Mouse (Mus musculus): ENCODE results near the gene Ngdn. TPM values are rescaled to one million over a fixed set of nuclear protein-coding genes. Genes with fewer than 3 reads are reported as not detected.
"Not testable (repeated sequence)": the region's sequence is repeated elsewhere in the genome, so short reads cannot be mapped to it uniquely, and the experiment has no call there.

The Ngdn gene
- polyA plus RNA-seq (2014; fragmentation: Nextera tagmentation; extraction: Ambion mirVana): 85.0 and 85.9 TPM in 2 replicates

- H3K27ac ChIP-seq (ENCODE audit: low read depth, low read length): peak within 1 kb of the TSS; percentile 83
- H3K4me2 ChIP-seq: peak within 1 kb of the TSS; percentile 79
- DNase-seq (ENCODE audit: low spot score, missing footprints) (peak; percentile 100), ATAC-seq (ENCODE audit: low FRiP score) (peak; percentile 96)
- H3K9ac ChIP-seq (ENCODE audit: low read length): peak within 1 kb of the TSS; percentile 88
- peak within 1 kb of the TSS; percentile 82 for H3K4me3 ChIP-seq (ENCODE audit: low read depth, low read length)
- H3K36me3 ChIP-seq (ENCODE audit: control insufficient read depth, insufficient read depth, low read length): peaks cover 3% of the 10 kb centered on the region; the same call in 1 of the 2 replicates
- H3K4me1 ChIP-seq (ENCODE audit: control insufficient read depth, insufficient read depth, low read length): peaks cover 2% of the 10 kb centered on the region; the same call in 1 of the 2 replicates
- H3K27me3 ChIP-seq (ENCODE audit: control insufficient read depth, insufficient read depth, low read length): no peaks in the 10 kb centered on the region
- no peaks in the 10 kb centered on the region for H3K9me3 ChIP-seq (ENCODE audit: control insufficient read depth, low read length)
- WGBS: under 1% methylated on average over 36 of the region's 36 CpGs
These were observed at the start of gene Ngdn for GRCm38 (mm10) chr14:55014991-55015766. Ngdn (plus strand) TSS chr14:55015454.

DNA sequence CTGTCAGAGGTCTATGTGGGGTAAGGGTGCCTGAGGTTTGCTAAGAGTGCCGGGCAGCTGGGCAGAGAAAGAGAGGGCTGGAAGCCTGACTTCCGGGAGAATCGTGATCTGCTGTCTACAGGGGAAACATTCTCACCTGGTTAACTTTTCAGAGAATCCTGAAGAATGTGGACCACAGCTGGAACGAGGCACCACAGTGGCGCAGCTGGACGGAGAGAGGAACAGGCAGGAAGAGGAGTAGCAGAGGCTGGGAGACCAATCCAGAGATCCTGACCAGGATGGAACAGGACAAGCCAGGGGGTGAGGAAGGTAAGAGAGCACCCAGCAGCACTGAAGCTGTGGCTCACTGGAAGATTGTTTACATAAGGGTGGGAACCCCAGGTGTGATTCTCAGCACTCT, 49.6 kb upstream of the Ngdn start:
- Histone ChIP-seq H3K27me3 (ENCODE audit: control insufficient read depth, insufficient read depth, low read length) (no peaks in the 10 kb centered on the region), H3K9me3 (ENCODE audit: control insufficient read depth, low read length) (no peaks in the 10 kb centered on the region), H3K4me2 (no peak overlapping the region), H3K9ac (ENCODE audit: low read length) (no peak overlapping the region), H3K27ac (ENCODE audit: low read depth, low read length) (no peak overlapping the region), H3K36me3 (ENCODE audit: control insufficient read depth, insufficient read depth, low read length) (no peaks in the 10 kb centered on the region), H3K4me3 (ENCODE audit: low read depth, low read length) (no peak overlapping the region), H3K4me1 (ENCODE audit: control insufficient read depth, insufficient read depth, low read length) (no peaks in the 10 kb centered on the region)
- DNase-seq (ENCODE audit: low spot score, missing footprints): no peak
- no peak for ATAC-seq (ENCODE audit: low FRiP score)
- 79% methylated on average over 6 of the region's 6 CpGs for WGBS

DNA sequence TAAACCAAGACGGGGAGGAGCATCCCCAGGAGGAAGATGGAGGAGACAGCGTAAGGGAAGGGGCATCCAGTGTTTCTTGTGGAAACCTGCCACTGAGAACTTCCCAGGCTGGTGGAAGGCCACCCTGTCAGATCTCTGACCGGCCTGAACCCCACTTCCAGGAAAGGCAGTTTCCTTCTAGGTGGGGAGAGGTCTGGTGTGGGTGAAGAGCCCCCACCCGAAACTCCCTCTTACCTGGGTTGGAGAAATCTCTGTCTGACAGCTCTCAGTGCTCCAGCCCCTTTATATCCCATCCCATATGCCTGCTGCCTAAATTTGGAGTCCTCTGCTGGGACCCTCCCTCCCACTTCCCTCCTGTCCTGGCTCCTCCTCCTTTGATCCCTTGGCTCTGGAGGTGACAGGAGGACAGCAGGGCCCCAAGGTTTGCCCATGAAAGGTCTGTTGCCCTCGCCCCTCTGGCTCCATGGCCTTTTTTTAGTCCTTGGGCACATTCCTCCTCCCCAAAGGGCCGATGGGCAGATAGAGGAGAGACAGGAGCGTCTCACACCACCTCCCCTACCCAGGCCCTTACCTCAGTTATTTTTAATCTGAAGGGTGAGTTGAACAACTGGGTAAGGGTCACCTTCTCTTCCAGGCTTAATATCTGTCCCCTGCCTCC, 48.8 kb upstream of the Ngdn start, which contains the start of gene Myh6:
Gene Myh6, minus strand, starts transcription at position 608 of the 658 bp plus-strand sequence.
- Histone ChIP-seq H3K9ac (ENCODE audit: low read length) (no peak within 1 kb of the TSS), H3K4me3 (ENCODE audit: low read depth, low read length) (no peak within 1 kb of the TSS), H3K36me3 (ENCODE audit: control insufficient read depth, insufficient read depth, low read length) (no peaks in the 10 kb centered on the region), H3K9me3 (ENCODE audit: control insufficient read depth, low read length) (no peaks in the 10 kb centered on the region), H3K4me2 (no peak within 1 kb of the TSS), H3K27ac (ENCODE audit: low read depth, low read length) (no peak within 1 kb of the TSS), H3K4me1 (ENCODE audit: control insufficient read depth, insufficient read depth, low read length) (no peaks in the 10 kb centered on the region), H3K27me3 (ENCODE audit: control insufficient read depth, insufficient read depth, low read length) (no peaks in the 10 kb centered on the region)
- DNase-seq (ENCODE audit: low spot score, missing footprints) (no peak), ATAC-seq (ENCODE audit: low FRiP score) (no peak)
- WGBS: 78% methylated on average over 7 of the region's 7 CpGs

DNA sequence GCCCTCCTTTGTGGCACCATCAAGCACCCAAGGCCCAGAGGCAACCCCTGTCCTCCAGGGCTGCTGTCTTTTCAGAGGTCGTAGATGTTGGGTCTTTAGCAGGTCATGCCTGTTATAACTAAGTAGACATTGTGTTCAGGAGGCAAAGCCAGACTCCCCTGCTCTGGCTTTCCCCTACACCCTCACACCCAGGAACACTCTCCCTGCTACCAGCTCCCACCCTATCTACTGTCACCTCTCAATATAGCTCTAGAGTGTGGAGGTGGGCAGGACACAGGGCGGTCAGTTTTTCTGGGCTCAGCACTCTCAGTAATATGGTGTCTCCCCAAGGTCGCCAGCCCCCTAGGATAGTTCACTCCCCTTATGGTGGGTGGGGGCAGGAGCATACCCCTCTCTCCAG, 47.4 kb upstream of the Ngdn start:
- no peaks in the 10 kb centered on the region for H3K27me3 ChIP-seq (ENCODE audit: control insufficient read depth, insufficient read depth, low read length)
- WGBS: 86% methylated on average over 3 of the region's 3 CpGs
- no peak overlapping the region for H3K9ac ChIP-seq (ENCODE audit: low read length)
- ATAC-seq (ENCODE audit: low FRiP score) (no peak), DNase-seq (ENCODE audit: low spot score, missing footprints) (no peak)
- H3K4me3 ChIP-seq (ENCODE audit: low read depth, low read length): no peak overlapping the region
- no peaks in the 10 kb centered on the region for H3K4me1 ChIP-seq (ENCODE audit: control insufficient read depth, insufficient read depth, low read length)
- no peak overlapping the region for H3K4me2 ChIP-seq
- H3K36me3 ChIP-seq (ENCODE audit: control insufficient read depth, insufficient read depth, low read length): no peaks in the 10 kb centered on the region
- no peak overlapping the region for H3K27ac ChIP-seq (ENCODE audit: low read depth, low read length)
- no peaks in the 10 kb centered on the region for H3K9me3 ChIP-seq (ENCODE audit: control insufficient read depth, low read length)

GRCm38 (mm10) chr14:54968344-54968743, 46.9 kb upstream of the Ngdn start:
- no peaks in the 10 kb centered on the region for H3K27me3 ChIP-seq (ENCODE audit: control insufficient read depth, insufficient read depth, low read length)
- no peak for ATAC-seq (ENCODE audit: low FRiP score)
- H3K4me2 ChIP-seq: no peak overlapping the region
- no peak overlapping the region for H3K27ac ChIP-seq (ENCODE audit: low read depth, low read length)
- H3K9me3 ChIP-seq (ENCODE audit: control insufficient read depth, low read length): no peaks in the 10 kb centered on the region
- no peak for DNase-seq (ENCODE audit: low spot score, missing footprints)
- H3K36me3 ChIP-seq (ENCODE audit: control insufficient read depth, insufficient read depth, low read length): no peaks in the 10 kb centered on the region
- no peak overlapping the region for H3K9ac ChIP-seq (ENCODE audit: low read length)
- no peak overlapping the region for H3K4me3 ChIP-seq (ENCODE audit: low read depth, low read length)
- no peaks in the 10 kb centered on the region for H3K4me1 ChIP-seq (ENCODE audit: control insufficient read depth, insufficient read depth, low read length)

DNA sequence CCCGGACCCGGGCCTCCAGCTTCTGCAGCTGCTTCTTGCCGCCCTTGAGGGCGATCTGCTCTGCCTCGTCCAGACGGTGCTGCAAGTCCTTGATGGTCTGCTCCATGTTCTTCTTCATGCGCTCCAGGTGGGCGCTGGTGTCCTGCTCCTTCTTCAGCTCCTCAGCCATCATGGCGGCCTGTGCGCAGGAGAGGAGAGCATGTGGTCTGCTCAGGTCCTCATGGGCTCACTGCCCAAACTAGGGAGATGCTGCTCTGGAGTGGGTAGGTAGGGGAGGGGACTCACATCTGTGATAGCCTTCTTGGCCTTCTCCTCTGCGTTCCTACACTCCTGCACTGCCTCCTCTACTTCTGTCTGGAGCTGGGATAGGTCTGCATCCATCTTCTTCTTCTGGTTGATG, 42.5 kb upstream of the Ngdn start:
- H3K4me2 ChIP-seq; H3K9ac ChIP-seq (ENCODE audit: low read length); H3K4me1 ChIP-seq (ENCODE audit: control insufficient read depth, insufficient read depth, low read length); ATAC-seq (ENCODE audit: low FRiP score); H3K9me3 ChIP-seq (ENCODE audit: control insufficient read depth, low read length); DNase-seq (ENCODE audit: low spot score, missing footprints); H3K27me3 ChIP-seq (ENCODE audit: control insufficient read depth, insufficient read depth, low read length); H3K36me3 ChIP-seq (ENCODE audit: control insufficient read depth, insufficient read depth, low read length); H3K27ac ChIP-seq (ENCODE audit: low read depth, low read length); H3K4me3 ChIP-seq (ENCODE audit: low read depth, low read length): not testable (repeated sequence)
- WGBS: 91% methylated on average over 7 of the region's 11 CpGs

DNA sequence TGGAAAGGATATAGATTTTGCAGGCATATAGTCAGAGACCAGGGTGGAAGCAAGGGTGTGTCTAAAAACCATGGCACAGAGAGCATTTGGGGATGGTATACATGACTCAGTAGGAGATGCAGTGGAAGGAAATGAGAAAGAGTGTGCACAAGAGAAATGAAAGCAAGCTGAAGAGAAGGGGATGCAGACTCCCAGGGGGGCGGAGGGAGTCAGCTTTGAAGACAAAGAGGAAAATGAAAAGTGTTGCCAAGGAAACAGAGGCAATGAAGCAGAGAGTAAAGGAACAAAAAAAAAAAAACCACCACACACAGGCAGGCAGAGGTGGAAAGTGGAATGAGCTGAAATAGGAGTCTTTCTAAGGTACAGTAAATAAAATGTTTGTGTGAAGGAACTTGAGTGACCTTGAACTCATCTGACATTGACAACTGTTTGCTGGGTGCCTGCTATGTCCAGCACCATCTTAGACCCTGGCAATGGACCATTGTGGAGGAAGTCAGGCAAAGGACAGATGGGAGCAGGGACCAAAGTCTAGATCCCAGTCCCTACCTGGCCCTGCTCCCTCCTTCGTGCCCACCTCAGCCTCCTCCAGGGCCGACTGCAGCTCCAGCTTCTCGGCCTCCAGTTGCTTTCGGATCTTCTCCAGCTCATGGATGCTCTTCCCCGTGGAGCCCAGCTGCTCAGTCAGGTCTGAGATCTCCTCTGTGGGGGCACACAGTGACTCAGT, 41.0 kb upstream of the Ngdn start:
- no peak overlapping the region for H3K4me2 ChIP-seq
- no peaks in the 10 kb centered on the region for H3K27me3 ChIP-seq (ENCODE audit: control insufficient read depth, insufficient read depth, low read length)
- DNase-seq (ENCODE audit: low spot score, missing footprints) (peak; percentile 81), ATAC-seq (ENCODE audit: low FRiP score) (no peak)
- H3K36me3 ChIP-seq (ENCODE audit: control insufficient read depth, insufficient read depth, low read length): no peaks in the 10 kb centered on the region
- WGBS: 74% methylated on average over 6 of the region's 6 CpGs
- H3K27ac ChIP-seq (ENCODE audit: low read depth, low read length): no peak overlapping the region
- no peak overlapping the region for H3K9ac ChIP-seq (ENCODE audit: low read length)
- H3K9me3 ChIP-seq (ENCODE audit: control insufficient read depth, low read length): no peaks in the 10 kb centered on the region
- peaks cover 8% of the 10 kb centered on the region for H3K4me1 ChIP-seq (ENCODE audit: control insufficient read depth, insufficient read depth, low read length)
- no peak overlapping the region for H3K4me3 ChIP-seq (ENCODE audit: low read depth, low read length)

DNA sequence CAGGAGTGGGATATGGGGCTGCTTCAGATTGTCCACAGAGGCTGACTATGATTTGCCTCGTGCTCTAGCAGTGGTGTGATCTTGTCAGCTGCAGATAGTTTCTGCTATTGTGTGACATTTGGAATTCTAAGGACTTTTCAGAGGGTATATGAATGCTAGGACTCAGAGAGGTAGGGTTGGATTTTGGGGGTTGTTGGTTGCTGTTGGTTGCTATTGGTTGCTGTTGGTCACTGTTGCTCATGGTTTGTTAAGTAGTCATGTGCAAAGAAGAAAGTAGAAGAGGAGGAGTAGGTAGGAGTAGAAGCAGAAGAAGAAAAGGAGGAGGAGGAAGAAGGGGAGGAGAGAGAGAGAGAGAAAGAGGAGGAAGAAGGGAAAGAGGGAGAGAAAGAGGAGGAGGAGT, 38.6 kb upstream of the Ngdn start, which contains the start of gene Gm17428:
Gene Gm17428, plus strand, starts transcription at position 301 of the 400 bp plus-strand sequence.
- no peak within 1 kb of the TSS for H3K9ac ChIP-seq (ENCODE audit: low read length)
- no peak within 1 kb of the TSS for H3K4me2 ChIP-seq
- H3K27ac ChIP-seq (ENCODE audit: low read depth, low read length): no peak within 1 kb of the TSS
- no peak within 1 kb of the TSS for H3K4me3 ChIP-seq (ENCODE audit: low read depth, low read length)
- WGBS: 76% methylated on average over 1 of the region's 1 CpGs
- H3K27me3 ChIP-seq (ENCODE audit: control insufficient read depth, insufficient read depth, low read length): no peaks in the 10 kb centered on the region
- H3K9me3 ChIP-seq (ENCODE audit: control insufficient read depth, low read length): no peaks in the 10 kb centered on the region
- no peak for ATAC-seq (ENCODE audit: low FRiP score)
- H3K36me3 ChIP-seq (ENCODE audit: control insufficient read depth, insufficient read depth, low read length): no peaks in the 10 kb centered on the region
- no peak for DNase-seq (ENCODE audit: low spot score, missing footprints)
- peaks cover 8% of the 10 kb centered on the region for H3K4me1 ChIP-seq (ENCODE audit: control insufficient read depth, insufficient read depth, low read length)

DNA sequence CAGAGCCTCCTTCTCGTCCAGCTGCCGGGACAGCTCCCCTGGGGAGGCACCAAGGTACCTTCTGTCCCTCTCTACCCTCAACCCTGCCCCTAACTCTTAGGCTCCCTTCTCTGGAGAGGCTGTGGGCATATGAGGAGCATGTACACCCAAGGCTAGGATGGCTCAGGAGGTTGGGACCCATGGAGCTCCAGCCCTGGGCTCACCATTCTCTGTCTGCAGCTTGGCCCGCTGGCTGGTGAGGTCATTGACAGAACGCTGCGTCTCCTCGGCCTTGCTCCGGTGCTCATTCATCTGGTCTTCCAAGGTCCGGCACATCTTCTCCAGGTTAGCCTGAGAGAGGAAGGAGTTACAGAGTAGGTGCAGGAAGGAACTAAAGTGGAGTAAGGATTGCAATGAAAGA, 36.6 kb upstream of the Ngdn start:
- no peak overlapping the region for H3K4me2 ChIP-seq
- no peak overlapping the region for H3K27ac ChIP-seq (ENCODE audit: low read depth, low read length)
- no peak for DNase-seq (ENCODE audit: low spot score, missing footprints)
- ATAC-seq (ENCODE audit: low FRiP score): no peak
- no peaks in the 10 kb centered on the region for H3K27me3 ChIP-seq (ENCODE audit: control insufficient read depth, insufficient read depth, low read length)
- H3K4me3 ChIP-seq (ENCODE audit: low read depth, low read length): no peak overlapping the region
- no peaks in the 10 kb centered on the region for H3K9me3 ChIP-seq (ENCODE audit: control insufficient read depth, low read length)
- H3K36me3 ChIP-seq (ENCODE audit: control insufficient read depth, insufficient read depth, low read length): no peaks in the 10 kb centered on the region
- H3K4me1 ChIP-seq (ENCODE audit: control insufficient read depth, insufficient read depth, low read length): peaks cover 8% of the 10 kb centered on the region
- WGBS: 92% methylated on average over 8 of the region's 8 CpGs
- no peak overlapping the region for H3K9ac ChIP-seq (ENCODE audit: low read length)

Measured in midbrain, embryonic 11.5 days (tissue).